Mouse (Mus musculus): ENCODE data around the gene Pik3r3. TPM values are rescaled to one million over a fixed set of nuclear protein-coding genes. Genes with fewer than 3 reads are reported as not detected.

Pik3r3 gene
- 15.6 and 15.9 TPM in 2 replicates for polyA plus RNA-seq (2015; fragmentation: Nextera tagmentation; extraction: Ambion mirVana)

DNA sequence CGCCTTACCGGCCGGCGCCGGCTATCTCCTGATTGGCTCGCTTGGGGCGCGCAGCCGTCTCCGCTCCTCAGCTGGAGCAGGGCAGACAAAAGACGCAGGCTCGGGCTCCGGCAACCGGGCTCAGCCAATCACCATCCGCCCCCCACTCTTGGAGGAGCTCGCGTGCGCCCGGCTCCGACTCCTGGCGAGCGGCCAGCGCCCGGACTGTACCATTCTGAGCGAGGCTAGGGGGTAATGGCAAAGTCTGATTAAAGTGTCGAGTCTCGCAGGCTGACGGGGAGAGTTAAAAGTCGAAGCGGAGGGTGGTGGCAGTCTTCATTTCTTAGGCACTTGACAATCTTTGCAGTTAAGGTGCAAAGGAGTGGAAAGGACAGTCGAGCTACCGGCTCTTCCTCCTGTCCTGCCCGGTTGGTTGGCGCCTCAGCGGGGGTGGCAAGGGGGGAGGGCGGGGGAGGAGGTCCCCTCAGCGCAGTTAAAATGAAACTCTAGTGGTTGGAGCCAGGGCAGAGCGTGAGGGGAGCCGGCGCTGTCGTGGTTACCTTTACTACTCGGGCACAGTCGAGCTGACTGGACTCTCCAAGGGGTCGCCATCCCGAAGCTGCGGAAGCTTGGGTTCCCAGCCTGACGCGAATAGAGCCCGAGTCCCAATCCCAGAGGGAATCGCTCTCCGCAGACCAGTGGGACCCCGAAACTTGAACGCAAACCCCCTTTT is at the start of gene Pik3r3:
Gene Pik3r3 (plus strand): TSS at position 479 of the 712 bp plus-strand sequence.
- Histone ChIP-seq H3K4me2 (replicated peaks) (peak within 1 kb of the TSS; percentile 67), H3K36me3 (no peaks in the 10 kb centered on the region), H3K27ac (replicated peaks) (peak within 1 kb of the TSS; percentile 99), H3K4me3 (replicated peaks) (peak within 1 kb of the TSS; percentile 83), H3K9ac (peak within 1 kb of the TSS; percentile 79), H3K4me1 (peaks cover 7% of the 10 kb centered on the region), H3K27me3 (no peaks in the 10 kb centered on the region), H3K9me3 (replicated peaks) (no peaks in the 10 kb centered on the region)
- under 1% methylated on average over 52 of the region's 53 CpGs for WGBS
- peak; percentile 100 for ATAC-seq (ENCODE audit: insufficient number of reproducible peaks, low FRiP score, low TSS enrichment, low read depth)

DNA sequence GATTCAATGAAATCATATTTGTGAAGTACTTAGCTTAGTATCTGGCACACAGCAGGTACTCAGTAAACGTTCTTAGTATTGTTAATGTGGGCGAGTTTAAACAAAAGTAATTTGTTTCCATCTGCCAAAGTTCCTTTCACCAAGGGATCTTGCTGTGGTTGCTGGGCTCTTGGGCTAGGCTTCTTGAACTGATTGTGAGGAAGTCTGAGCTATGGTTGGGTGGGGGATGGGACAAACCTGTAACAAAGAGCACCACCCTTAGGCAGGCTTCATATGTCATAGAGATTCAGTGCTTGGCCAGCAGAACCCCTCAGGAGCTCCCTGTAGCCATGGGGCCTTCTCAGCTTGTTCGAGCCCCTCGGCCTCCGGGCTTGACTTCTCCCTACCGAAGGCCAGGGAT is 48.3 kb upstream of the Pik3r3 start, which contains the start of the genes 1700042G07Rik and Gm49337:
Gene 1700042G07Rik (plus strand): TSS at position 301 of the 400 bp plus-strand sequence.
Gene Gm49337 (plus strand): TSS at position 313 of the 400 bp plus-strand sequence.
- H3K27me3 ChIP-seq = no peaks in the 10 kb centered on the region
- 88% methylated on average over 6 of the region's 6 CpGs for WGBS
- no peak for ATAC-seq (ENCODE audit: insufficient number of reproducible peaks, low FRiP score, low TSS enrichment, low read depth)
- H3K9ac ChIP-seq = no peak within 1 kb of the TSS
- no peak within 1 kb of the TSS for H3K27ac ChIP-seq (replicated peaks)
- H3K4me2 ChIP-seq (replicated peaks) = no peak within 1 kb of the TSS
- no peaks in the 10 kb centered on the region for H3K36me3 ChIP-seq
- peaks cover 30% of the 10 kb centered on the region for H3K4me1 ChIP-seq
- H3K4me3 ChIP-seq (replicated peaks) = no peak within 1 kb of the TSS
- no peaks in the 10 kb centered on the region for H3K9me3 ChIP-seq (replicated peaks)

DNA sequence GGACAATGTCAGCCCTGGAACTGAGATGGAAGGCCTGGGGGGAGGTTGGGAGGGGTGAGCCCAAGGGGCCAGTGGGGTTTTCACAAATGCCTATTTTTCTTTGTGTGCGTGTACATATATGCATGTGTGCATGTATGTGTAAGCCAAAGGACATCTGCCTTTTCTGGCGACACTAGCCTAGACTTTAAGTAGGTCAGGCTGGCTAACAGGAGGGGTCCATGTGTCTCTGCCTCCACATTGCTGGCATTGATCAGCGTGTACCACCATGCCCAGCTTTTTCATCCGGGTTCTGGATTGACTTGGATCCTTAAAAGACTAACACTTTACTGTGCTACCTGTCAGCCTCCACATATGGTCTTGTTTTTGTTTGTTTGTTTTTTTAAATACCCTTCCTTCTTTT is 47.7 kb upstream of the Pik3r3 start:
- ATAC-seq (ENCODE audit: insufficient number of reproducible peaks, low FRiP score, low TSS enrichment, low read depth) = no peak
- 73% methylated on average over 4 of the region's 4 CpGs for WGBS
- Histone ChIP-seq H3K36me3 (no peaks in the 10 kb centered on the region), H3K4me1 (peaks cover 30% of the 10 kb centered on the region), H3K4me2 (replicated peaks) (no peak overlapping the region), H3K27ac (replicated peaks) (no peak overlapping the region), H3K9me3 (replicated peaks) (no peaks in the 10 kb centered on the region), H3K9ac (no peak overlapping the region), H3K4me3 (replicated peaks) (no peak overlapping the region), H3K27me3 (no peaks in the 10 kb centered on the region)

GRCm38 (mm10) chr4:116174466-116175116 is 46.8 kb upstream of the Pik3r3 start:
- Histone ChIP-seq H3K9me3 (replicated peaks) (no peaks in the 10 kb centered on the region), H3K9ac (no peak overlapping the region), H3K4me3 (replicated peaks) (no peak overlapping the region), H3K4me2 (replicated peaks) (no peak overlapping the region), H3K27ac (replicated peaks) (no peak overlapping the region), H3K36me3 (no peaks in the 10 kb centered on the region), H3K27me3 (no peaks in the 10 kb centered on the region), H3K4me1 (peaks cover 30% of the 10 kb centered on the region)
- ATAC-seq (ENCODE audit: insufficient number of reproducible peaks, low FRiP score, low TSS enrichment, low read depth) = no peak
- 54% methylated on average over 6 of the region's 6 CpGs for WGBS

DNA sequence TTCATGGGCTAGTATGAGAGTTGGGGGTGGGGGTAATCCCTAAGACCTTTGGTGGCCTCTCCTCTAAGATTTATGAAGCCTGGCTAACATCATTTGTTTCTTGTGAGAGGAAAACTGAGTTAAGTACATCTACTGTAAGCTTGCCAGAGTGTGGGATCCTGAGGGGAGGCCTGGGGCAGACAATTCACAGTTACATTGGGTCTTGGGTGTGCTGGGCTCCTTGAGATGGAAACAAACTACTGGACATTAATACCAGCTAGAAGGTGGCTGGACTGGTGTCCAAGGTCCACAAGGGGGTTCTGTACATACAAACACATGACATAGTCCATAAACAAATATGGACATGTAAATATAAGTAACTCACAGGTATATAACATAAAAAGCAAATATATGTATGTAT is 46.3 kb upstream of the Pik3r3 start:
- no peaks in the 10 kb centered on the region for H3K36me3 ChIP-seq
- no peak overlapping the region for H3K27ac ChIP-seq (replicated peaks)
- H3K27me3 ChIP-seq = no peaks in the 10 kb centered on the region
- no peak for ATAC-seq (ENCODE audit: insufficient number of reproducible peaks, low FRiP score, low TSS enrichment, low read depth)
- no peak overlapping the region for H3K9ac ChIP-seq
- H3K4me1 ChIP-seq = peaks cover 30% of the 10 kb centered on the region
- no peaks in the 10 kb centered on the region for H3K9me3 ChIP-seq (replicated peaks)
- H3K4me3 ChIP-seq (replicated peaks) = no peak overlapping the region
- H3K4me2 ChIP-seq (replicated peaks) = no peak overlapping the region

DNA sequence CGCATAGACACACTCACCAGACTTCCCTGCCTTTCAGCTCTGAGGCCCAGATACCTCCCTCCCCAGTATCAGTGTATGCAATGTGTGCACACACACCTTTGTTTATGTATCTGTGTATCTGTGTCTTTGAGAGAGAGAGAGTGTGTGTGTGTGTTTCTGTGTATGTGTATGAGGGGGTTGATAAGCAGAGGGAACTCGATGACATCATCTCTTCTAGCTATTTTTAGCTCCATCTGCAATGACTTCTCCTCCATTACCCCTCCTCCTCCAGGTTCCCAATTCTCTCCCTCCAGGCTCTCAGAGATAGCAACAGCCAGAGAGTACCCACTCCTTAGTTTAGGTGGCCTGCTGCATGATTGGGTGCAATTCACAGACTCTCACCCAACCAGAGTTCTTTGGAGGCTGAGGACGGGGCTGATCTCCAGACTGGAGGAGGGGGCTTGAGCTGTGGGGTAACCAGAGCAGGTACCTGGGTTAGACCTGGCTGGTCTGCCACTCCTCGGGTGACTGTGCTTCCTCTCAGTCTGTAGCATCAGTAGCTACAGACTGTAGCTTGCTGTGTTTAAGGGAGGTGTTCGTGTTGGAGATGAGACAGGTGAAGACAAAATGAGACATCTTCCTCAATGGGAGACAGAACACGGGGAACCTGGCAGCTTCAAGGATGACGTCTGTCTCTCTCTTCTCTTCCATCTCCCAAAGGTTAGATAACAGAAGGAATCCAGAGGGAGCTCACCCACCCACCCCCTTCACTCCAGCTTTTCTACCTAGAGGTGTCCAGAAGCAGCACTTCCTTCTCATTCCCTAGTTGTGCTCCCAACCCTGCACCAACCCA is 45.5 kb upstream of the Pik3r3 start:
- peaks cover 30% of the 10 kb centered on the region for H3K4me1 ChIP-seq
- H3K4me3 ChIP-seq (replicated peaks) = no peak overlapping the region
- H3K27me3 ChIP-seq = no peaks in the 10 kb centered on the region
- H3K9me3 ChIP-seq (replicated peaks) = no peaks in the 10 kb centered on the region
- WGBS = 53% methylated on average over 7 of the region's 7 CpGs
- no peak overlapping the region for H3K9ac ChIP-seq
- peak overlapping the region; percentile 79 for H3K27ac ChIP-seq (replicated peaks)
- H3K36me3 ChIP-seq = no peaks in the 10 kb centered on the region
- no peak; the same call in 1 of the 2 replicates for ATAC-seq (ENCODE audit: insufficient number of reproducible peaks, low FRiP score, low TSS enrichment, low read depth)
- H3K4me2 ChIP-seq (replicated peaks) = peak overlapping the region; percentile 46

- Histone ChIP-seq H3K27me3 (no peaks in the 10 kb centered on the region), H3K4me3 (replicated peaks) (peak overlapping the region; percentile 11), H3K9me3 (replicated peaks) (no peaks in the 10 kb centered on the region), H3K36me3 (no peaks in the 10 kb centered on the region), H3K4me1 (peaks cover 34% of the 10 kb centered on the region), H3K9ac (no peak overlapping the region), H3K4me2 (replicated peaks) (peak overlapping the region; percentile 46), H3K27ac (replicated peaks) (peak overlapping the region; percentile 79)
- ATAC-seq (ENCODE audit: insufficient number of reproducible peaks, low FRiP score, low TSS enrichment, low read depth) = peak; percentile 90
- WGBS = 12% methylated on average over 10 of the region's 10 CpGs
Measured at GRCm38 (mm10) chr4:116176543-116176988, 44.9 kb upstream of the Pik3r3 start.

GRCm38 (mm10) chr4:116177140-116177539 is 44.3 kb upstream of the Pik3r3 start:
- Histone ChIP-seq H3K4me2 (replicated peaks) (peak overlapping the region; percentile 46), H3K36me3 (no peaks in the 10 kb centered on the region), H3K27me3 (no peaks in the 10 kb centered on the region), H3K27ac (replicated peaks) (peak overlapping the region; percentile 79), H3K4me3 (replicated peaks) (peak overlapping the region; percentile 11; the same call in 1 of the 2 replicates), H3K9ac (no peak overlapping the region), H3K9me3 (replicated peaks) (no peaks in the 10 kb centered on the region), H3K4me1 (peaks cover 34% of the 10 kb centered on the region)
- 31% methylated on average over 5 of the region's 5 CpGs for WGBS
- ATAC-seq (ENCODE audit: insufficient number of reproducible peaks, low FRiP score, low TSS enrichment, low read depth) = no peak

DNA sequence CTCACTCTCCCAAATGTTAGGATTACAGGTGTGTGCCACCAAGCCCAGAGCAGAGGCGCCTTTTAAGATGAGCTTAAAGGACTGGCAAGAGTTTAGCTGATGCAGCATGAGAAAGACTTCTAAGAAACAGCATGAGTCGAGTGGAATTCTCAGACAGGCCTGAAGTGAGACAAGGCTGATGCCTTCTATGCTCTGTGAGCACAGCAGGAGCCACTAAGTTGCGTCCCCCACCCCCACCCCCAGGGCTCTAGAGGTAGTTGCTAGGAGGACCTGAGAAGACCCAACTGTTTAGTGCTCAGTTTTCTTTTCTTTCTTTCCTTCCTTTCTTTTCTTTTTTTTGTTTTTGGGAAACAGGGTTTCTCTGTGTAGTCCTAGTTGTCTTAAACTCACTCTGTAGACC is 39.3 kb upstream of the Pik3r3 start:
- H3K4me1 ChIP-seq = peaks cover 19% of the 10 kb centered on the region
- H3K9ac ChIP-seq = no peak overlapping the region
- no peaks in the 10 kb centered on the region for H3K9me3 ChIP-seq (replicated peaks)
- no peak for ATAC-seq (ENCODE audit: insufficient number of reproducible peaks, low FRiP score, low TSS enrichment, low read depth)
- no peaks in the 10 kb centered on the region for H3K27me3 ChIP-seq
- 41% methylated on average over 3 of the region's 3 CpGs for WGBS
- no peak overlapping the region for H3K4me2 ChIP-seq (replicated peaks)
- H3K36me3 ChIP-seq = no peaks in the 10 kb centered on the region
- no peak overlapping the region for H3K4me3 ChIP-seq (replicated peaks)
- H3K27ac ChIP-seq (replicated peaks) = no peak overlapping the region

DNA sequence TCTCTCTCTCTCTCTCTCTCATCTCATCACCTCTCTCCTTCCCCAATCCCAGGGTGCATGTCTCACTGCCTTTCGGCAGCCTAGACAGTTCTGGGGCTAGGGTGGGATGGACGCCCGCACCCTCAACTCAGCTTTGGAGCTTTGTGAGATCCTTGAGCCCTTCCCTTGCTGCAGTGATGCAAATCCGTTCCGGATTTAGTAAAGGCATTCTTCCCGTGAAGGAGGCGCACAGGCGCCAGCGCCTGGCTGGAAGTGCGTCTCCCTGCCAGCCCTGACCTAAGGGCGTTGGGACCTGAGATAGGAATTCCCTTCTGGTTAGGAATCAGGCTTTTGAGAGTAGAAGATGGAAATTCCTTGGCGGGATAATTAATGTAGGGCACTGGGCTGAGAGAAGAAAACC is 38.7 kb upstream of the Pik3r3 start:
- Histone ChIP-seq H3K9ac (no peak overlapping the region), H3K27ac (replicated peaks) (0 out of 2 replicates have a peak overlapping the region, but pooled peaks have one; percentile 12), H3K9me3 (replicated peaks) (no peaks in the 10 kb centered on the region), H3K27me3 (no peaks in the 10 kb centered on the region), H3K4me2 (replicated peaks) (peak overlapping the region; percentile 41), H3K36me3 (no peaks in the 10 kb centered on the region), H3K4me1 (0 out of 2 replicates have a peak, but pooled peaks cover 14% of the 10 kb centered on the region), H3K4me3 (replicated peaks) (peak overlapping the region; percentile 21; the same call in 1 of the 2 replicates)
- 3% methylated on average over 12 of the region's 12 CpGs for WGBS
- ATAC-seq (ENCODE audit: insufficient number of reproducible peaks, low FRiP score, low TSS enrichment, low read depth) = no peak

GRCm38 (mm10) chr4:116185083-116185482 is 36.3 kb upstream of the Pik3r3 start:
- 86% methylated on average over 4 of the region's 4 CpGs for WGBS
- Histone ChIP-seq H3K27me3 (no peaks in the 10 kb centered on the region), H3K9me3 (replicated peaks) (no peaks in the 10 kb centered on the region), H3K4me3 (replicated peaks) (no peak overlapping the region), H3K9ac (no peak overlapping the region), H3K27ac (replicated peaks) (no peak overlapping the region), H3K4me1 (0 out of 2 replicates have a peak, but pooled peaks cover 14% of the 10 kb centered on the region), H3K4me2 (replicated peaks) (no peak overlapping the region), H3K36me3 (no peaks in the 10 kb centered on the region)
- no peak for ATAC-seq (ENCODE audit: insufficient number of reproducible peaks, low FRiP score, low TSS enrichment, low read depth)

Measured in embryonic facial prominence, embryonic 15.5 days (tissue).